Mouse (Mus musculus) left cerebral cortex, postnatal 36 days (tissue): ENCODE data around the gene Dennd4b. TPM values are rescaled to one million over a fixed set of nuclear protein-coding genes. Genes with fewer than 3 reads are reported as not detected.
A peak's percentile ranks its signal among the peaks of the same experiment; 100 is the strongest.
"Not testable (repeated sequence)": the region's sequence is repeated elsewhere in the genome, so short reads cannot be mapped to it uniquely, and the experiment has no call there.

ENCODE experiments used
- DNase-seq, 2 experiments: peaks; one replicate each; pipeline ENCODE4 v3.0.0; 2021 to 2022; ENCODE audit warnings: low spot score in 2 of 2, mixed read lengths in 1 of 2
- intact Hi-C: fragments of 180-260 bp; cut with DNase I; formaldehyde crosslinking; loops from one replicate; pipeline ENCODE4 v1.15.1; 2025
- total RNA-seq, 2 experiments: library from RNA; stranded (reverse); gene quantifications; 2 replicates each; pipeline ENCODE4 v1.2.3; 2021

Dennd4b gene
- total RNA-seq, 2 experiments from 2014 or later, result 34.8 to 39.8 TPM

DNA sequence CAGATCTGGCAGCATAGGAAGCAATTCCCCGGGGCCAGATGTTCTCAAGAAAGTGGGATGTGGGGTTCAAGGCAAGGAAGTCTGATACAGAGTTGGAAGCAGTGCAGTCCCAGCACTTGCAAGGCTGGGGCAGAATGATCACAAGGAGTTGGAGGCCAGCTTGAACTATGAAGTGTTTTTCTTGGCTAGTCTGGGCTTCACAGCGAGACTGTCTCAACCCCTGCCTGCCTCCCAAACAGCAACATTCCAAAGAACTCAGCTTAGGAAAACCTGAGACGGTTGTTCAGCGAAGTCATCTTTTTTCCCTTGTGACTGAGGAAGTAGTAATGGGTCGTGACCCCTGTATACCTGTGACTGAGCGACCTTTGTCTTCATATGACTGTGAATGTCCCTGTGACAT lies 14.2 kb upstream of the Dennd4b start:
- no peak for DNase-seq
- intact Hi-C loops, result no loop called here

DNA sequence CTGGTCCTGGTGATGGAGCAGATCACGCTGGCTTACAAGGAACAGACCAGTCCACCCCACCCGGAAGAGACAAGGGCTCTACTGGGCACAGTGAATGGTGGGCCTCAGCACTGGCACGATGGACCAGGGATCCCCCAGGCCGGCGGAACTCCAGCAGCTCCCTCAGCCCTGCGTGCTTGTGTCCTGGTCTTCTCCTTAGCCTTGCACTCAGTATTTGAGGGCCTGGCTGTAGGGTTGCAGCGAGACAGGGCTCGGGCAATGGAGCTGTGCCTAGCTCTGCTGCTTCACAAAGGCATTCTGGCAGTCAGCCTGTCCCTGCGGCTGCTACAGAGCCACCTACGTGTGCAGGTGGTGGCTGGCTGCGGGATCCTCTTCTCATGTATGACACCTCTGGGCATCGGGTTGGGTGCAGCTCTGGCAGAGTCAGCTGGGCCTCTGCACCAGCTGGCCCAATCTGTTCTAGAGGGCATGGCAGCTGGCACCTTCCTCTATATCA lies 13.2 kb upstream of the Dennd4b start:
- intact Hi-C loops, result not testable (repeated sequence)
- DNase-seq, result peak in 1 of 2 experiments; percentile 35

DNA sequence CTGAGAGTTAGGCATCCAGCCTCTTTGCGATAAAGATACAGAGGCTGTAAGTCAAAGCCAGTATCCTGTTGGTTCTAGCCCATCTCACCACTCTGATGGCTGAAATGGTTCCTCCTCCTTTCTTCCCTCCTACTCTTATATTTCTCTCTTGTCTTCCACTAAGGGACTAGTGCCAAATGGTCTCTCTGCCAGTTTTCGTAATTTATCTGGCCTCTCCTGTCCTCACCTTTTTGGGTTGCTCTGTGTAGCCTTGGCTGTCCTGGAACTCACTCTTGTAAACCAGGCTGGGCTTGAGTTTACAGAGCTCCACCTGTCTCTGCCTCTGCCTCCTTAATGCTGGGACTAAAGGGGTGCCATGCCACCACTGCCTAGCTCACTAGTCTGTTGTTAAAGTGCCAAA lies 12.3 kb upstream of the Dennd4b start:
- DNase-seq, intact Hi-C loops: not testable (repeated sequence)

DNA sequence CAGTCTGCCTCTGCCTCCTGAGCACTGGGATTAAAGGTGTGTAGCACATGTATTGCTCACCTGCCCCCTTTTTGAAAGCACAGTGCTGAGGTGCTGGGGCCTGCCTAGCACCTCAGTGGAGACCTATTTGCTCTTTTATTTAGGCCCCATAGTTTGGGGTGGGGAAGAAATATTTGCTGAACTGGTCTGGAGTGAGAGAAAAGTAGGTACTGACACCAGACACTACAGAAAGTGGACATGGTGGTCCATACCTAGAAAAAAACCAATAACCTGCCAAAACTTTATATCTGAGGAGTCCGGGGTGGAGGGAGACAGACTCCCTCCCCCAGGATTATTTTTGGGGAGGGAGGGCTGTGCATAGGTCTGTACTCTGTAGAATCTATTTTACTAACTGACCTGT lies 11.8 kb upstream of the Dennd4b start:
- DNase-seq, intact Hi-C loops: not testable (repeated sequence)

GRCm38 (mm10) chr3:90253653-90254418 lies 11.1 kb upstream of the Dennd4b start, which contains the start of gene Crtc2:
Gene Crtc2 (plus strand): TSS chr3:90254163.
- DNase-seq, result peak; percentile 97
- intact Hi-C loops, result no loop called here

- DNase-seq, result no peak
These were observed 10.4 kb upstream of the Dennd4b start for GRCm38 (mm10) chr3:90254419-90255193.

GRCm38 (mm10) chr3:90255194-90255565 lies 9.8 kb upstream of the Dennd4b start:
- DNase-seq, result no peak
- intact Hi-C loops, result no loop called here

More at GRCm38 (mm10) chr3:90254419-90255193, 10.4 kb upstream of the Dennd4b start:
- intact Hi-C loops, result no loop called here

DNA sequence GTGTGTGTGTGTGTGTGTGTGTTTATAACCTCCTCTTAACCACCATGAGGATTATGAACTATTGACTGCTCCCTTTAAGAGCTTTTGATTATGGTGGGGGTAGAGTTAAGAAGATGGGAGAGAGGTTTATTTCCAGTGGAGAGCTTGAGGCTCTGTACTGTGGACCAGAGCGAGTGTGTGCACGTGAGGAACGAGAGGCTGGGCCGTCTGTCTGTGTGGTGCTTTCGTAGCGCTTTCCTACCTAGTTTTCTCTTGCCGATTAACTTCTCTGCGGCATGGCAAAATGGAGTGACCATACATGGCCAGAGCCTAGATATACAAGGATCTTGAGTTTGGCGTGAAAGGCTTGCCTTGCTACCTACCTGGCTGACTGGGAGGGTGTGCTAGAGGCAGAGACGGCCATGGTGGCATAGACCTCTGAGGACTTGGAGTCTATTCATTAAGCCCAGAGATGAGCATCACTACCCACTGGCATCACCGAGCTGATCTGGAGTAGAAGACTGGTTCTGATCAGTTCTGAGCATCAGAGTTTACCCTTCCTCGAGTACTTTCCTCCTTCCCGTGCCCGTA lies 9.1 kb upstream of the Dennd4b start:
- intact Hi-C loops, result no loop called here
- no peak for DNase-seq

- intact Hi-C loops, result no loop called here
- no peak for DNase-seq
These were observed 8.1 kb upstream of the Dennd4b start for GRCm38 (mm10) chr3:90256731-90257530.

DNA sequence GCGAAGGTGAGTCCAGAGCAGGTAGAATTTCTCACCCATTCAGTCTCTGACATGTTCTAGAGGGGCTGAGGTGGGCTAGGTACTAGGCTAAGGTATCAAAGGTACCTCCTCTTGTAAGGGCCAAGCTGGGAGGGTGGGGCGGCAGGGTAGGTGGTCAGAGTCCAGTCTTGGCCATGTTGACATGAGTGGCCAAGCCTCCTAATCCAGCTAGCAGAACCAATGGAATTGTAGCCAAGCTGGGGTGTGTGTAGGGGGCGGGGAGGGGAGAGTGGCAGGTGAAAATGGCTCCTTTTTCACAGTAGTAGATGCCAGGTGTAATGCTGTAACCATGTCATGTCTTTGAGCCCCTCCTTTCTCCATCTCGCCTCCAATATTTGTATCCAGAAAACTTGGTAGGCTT lies 6.5 kb upstream of the Dennd4b start:
- intact Hi-C loops, result no loop called here
- DNase-seq, result no peak

- intact Hi-C loops, result loop anchor here (10.0 kb wide), 1 partner anchor 112 kb away; no protein-coding TSS in a partner anchor
- no peak for DNase-seq
These were observed 1.7 kb upstream of the Dennd4b start for GRCm38 (mm10) chr3:90263121-90263771.

GRCm38 (mm10) chr3:90264687-90265033 lies 325 bp upstream of the Dennd4b start:
- no peak for DNase-seq
- intact Hi-C loops, result loop anchor here (10.0 kb wide), 1 partner anchor 110 kb away; no protein-coding TSS in a partner anchor

- intact Hi-C loops, result loop anchor here (10.0 kb wide), 1 partner anchor 109 kb away; no protein-coding TSS in a partner anchor
- DNase-seq, result no peak
These were observed 1.2 kb downstream of the Dennd4b start for GRCm38 (mm10) chr3:90265932-90266741.

DNA sequence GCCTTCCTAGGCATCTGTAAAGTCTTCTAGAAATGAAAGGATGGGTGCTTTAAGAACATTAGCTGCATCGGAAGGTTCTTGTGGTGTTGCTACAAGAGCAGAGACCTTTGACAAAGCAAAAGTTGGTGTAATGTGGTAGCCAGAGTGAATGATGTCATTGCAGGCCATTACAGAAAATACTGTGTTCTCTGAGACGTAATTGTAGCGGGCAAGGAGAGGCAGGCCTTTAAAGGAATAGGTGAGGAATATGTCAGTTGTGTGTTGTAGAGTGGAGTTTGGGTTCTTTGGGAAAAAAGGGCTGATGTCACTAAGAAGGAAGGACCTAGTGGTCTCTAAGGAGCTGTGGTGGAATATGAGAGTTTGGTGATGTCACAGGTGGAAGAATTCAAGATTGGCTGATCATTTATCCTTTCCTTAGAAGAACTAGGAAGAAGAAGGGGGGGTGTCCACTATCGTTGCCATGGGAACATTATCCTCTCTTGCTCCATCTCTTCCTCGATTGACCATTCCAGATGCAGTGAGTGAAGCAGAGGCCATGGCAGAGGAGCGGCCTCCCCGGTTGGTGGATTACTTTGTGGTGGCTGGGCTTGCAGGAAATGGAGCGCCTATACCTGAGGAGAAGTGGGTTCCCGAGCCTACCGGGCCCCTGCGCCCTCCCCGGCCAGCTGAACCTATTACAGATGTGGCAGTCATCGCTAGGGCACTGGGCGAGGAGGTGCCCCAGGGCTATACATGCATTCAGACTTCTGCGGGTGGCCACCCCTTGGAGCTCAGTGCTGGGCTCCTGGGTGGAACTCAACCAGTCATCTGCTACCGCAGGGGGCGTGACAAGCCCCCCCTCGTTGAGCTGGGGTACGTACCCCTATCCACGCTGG lies 2.2 kb downstream of the Dennd4b start:
- no peak for DNase-seq
- intact Hi-C loops, result loop anchor here (10.0 kb wide), 1 partner anchor 108 kb away; no protein-coding TSS in a partner anchor

GRCm38 (mm10) chr3:90268190-90268589 lies 3.2 kb downstream of the Dennd4b start:
- intact Hi-C loops, result loop anchor here (10.0 kb wide), 1 partner anchor 107 kb away; no protein-coding TSS in a partner anchor
- DNase-seq, result no peak

DNA sequence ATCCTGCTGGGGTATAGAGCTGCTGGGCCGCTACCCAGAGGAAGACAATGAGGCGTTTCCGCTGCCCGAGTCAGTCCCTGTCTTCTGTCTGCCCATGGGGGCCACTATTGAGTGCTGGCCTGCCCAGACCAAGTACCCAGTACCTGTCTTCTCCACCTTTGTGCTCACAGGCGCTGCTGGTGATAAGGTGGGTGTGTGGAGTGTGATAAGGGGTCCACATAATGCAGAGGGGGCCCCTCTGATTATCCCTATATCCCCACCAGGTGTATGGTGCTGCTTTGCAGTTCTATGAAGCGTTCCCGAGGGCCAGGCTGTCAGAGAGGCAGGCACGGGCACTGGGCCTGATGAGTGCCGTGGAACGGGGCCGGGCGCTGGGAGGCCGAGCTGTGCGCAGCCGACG lies 4.0 kb downstream of the Dennd4b start:
- intact Hi-C loops, result loop anchor here (10.0 kb wide), 1 partner anchor 106 kb away; no protein-coding TSS in a partner anchor
- DNase-seq, result no peak

GRCm38 (mm10) chr3:90270784-90271183 lies 5.8 kb downstream of the Dennd4b start:
- intact Hi-C loops, result no loop called here
- DNase-seq, result no peak
